Mouse (Mus musculus): Measurements from ENCODE around the gene Reln.

The Reln gene

GRCm38 (mm10) chr5:21846616-21847290 lies 497.7 kb downstream of the Reln start:
- peak; percentile 26 for DNase-seq (ENCODE audit: low read depth, low spot score)

GRCm38 (mm10) chr5:21844676-21845075 lies 499.8 kb downstream of the Reln start:
- DNase-seq (ENCODE audit: low read depth, low spot score): no peak
